Mouse (Mus musculus) gastrocnemius, postnatal 25 days (tissue): ENCODE measurements around the gene Zfp146. TPM values are rescaled to one million over a fixed set of nuclear protein-coding genes. Genes with fewer than 3 reads are reported as not detected.
"Not testable (repeated sequence)": the region's sequence is repeated elsewhere in the genome, so short reads cannot be mapped to it uniquely, and the experiment has no call there.

Experiments
- DNase-seq: peaks from one replicate; pipeline ENCODE4 v3.0.0; 2022
- total RNA-seq, 2 experiments: library from RNA; stranded (reverse); gene quantifications; 1 replicate in 1 of 2; 2 replicates in 1 of 2; pipeline ENCODE4 v1.2.3; 2021

Gene Zfp146
- total RNA-seq, 2 experiments from 2014 or later = 21.4 to 28.0 TPM

DNA sequence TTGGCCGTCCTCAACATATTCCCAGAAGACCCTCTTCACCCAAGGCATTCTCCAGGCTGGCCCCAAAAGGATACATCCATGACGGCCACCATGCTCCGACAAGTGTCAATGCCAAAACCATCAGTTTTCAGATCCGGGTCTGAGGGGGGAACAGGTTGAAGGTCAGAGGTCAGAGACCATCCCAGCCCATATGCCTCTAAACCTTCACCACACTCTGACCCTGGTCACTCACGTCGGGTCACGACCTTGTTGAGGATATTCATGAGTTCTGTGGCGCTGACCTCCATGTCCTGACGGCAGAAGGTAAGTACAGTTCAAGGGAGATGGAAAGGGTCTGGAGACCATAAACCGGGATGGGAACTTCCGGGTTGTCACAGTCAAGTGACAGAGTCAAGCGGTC lies 22.5 kb upstream of the Zfp146 start:
- no peak for DNase-seq

DNA sequence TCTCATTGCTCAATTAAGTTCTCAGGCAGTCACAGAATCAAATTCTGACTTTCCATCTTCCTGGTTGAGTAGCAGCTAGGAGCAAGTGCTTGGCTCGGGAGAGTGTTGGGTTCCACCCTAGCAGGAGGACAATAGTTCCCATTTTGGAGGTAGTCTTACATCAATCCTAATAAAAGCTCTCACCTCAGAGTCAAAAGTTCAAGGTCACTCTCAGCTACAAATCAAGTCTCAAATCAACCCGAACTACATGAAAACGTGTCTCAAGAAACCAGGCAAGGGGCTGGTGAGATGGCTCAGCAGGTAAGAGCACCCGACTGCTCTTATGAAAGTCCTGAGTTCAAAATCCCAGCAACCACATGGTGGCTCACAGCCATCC lies 19.6 kb upstream of the Zfp146 start:
- DNase-seq = no peak

DNA sequence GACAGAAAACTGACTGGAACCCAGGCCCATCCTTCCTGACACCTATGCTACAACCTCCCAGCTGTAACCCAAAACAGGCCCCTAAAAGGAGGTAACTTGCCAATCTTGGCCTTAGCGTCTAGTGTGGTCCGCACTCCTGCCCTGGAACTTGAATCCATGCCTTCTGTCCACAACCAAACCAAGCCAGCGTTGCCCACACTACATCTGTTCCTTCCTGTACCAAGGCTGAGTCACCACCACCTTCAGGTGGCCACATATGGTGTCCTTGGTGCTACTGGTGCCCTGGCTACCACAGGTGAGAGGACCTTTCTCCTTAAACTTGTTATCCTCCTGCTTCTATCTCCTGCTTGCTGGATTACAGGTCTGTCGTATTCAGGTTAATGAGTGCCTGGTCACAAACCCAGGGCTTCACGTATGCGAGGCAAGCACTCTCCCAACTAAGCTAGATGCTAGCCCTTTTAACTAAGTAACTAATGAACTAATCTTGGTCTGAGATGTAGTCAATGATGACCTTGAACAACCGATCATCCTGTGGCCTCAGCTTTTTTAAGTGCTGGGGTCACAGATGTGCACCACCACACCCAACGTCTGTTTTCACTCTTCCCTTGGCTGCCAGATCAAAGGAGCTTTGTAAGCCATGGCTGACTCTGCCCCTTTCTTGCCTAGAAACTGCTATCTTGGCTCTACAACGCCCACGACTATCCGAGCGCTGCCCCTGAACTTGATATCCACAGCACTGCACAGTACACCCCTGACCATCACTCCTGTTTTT lies 19.0 kb upstream of the Zfp146 start:
- DNase-seq = no peak

DNA sequence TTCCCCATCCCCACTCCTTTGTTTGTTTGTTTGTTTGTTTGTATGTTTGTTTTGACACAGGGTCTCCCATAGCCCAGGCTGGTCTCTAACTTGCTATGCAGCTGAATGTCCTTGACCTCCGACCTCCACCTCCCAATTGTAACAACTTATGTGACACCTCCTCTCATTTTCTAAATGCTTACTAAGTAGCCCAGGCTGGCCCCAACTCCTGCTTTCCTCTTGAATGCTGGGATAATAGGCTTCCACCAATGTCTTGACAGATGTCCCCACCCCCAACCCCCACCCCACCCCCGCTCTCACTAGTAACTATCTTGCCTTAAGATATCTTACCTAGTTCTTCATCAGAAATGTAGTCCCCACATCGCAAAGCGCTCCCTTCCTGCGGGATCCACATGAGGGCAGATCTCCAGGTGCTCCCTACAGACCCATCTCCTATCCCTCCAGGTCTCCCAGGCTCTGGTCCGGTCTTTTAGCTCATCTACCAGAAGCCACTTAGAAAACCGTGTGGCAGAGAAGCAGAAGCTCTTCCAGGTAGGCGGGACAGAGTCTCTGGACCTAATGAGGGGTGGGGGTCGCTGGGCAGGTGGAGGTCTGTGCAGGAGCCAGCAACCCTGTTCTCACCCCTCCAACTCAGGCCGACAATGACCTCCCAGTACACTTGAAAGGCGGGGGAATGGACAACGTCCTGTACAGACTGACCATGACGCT lies 15.2 kb upstream of the Zfp146 start:
- DNase-seq = no peak

DNA sequence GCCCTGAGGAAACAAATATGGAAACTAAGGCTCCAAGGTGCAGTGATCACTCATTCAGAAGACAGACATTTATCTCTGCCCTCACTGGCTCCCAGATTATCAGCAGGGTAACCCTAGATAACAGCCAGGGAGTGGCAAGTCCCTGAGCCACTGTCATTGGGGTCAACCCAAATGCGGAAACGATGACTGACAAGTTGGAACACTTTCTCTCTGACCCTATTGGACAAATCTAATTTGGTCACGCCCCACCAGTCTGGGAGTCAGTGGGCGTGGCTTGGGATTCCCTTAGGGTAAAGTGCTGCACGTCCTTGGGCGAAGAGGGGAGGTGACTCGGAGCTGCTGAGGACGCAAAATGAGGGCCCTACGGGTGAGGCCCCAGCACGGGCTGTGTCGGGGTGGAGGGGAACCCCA lies 14.3 kb upstream of the Zfp146 start, which contains the start of gene Cox7a1:
Cox7a1 (plus strand) TSS at position 266 of the 411 bp plus-strand sequence.
- DNase-seq = peak; percentile 91

DNA sequence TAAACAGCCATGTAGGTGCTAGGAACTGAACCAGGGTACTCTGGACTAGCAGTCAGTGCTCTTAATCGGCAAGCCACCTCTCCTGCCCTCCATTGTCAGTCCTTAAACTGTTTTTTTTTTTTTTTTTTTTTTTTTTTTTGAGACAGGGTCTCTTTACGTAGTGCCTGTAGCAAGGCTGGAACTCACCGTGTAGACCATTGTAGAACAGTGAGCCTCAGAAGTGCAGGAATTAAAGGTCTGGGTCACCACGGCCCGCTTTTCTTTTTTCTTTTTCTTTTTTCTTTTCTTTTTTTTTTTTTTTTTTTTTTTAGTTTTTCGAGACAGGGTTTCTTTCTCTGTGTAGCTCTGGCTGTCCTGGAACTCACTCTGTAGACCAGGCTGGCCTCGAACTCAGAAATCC lies 13.6 kb upstream of the Zfp146 start:
- DNase-seq = not testable (repeated sequence)

DNA sequence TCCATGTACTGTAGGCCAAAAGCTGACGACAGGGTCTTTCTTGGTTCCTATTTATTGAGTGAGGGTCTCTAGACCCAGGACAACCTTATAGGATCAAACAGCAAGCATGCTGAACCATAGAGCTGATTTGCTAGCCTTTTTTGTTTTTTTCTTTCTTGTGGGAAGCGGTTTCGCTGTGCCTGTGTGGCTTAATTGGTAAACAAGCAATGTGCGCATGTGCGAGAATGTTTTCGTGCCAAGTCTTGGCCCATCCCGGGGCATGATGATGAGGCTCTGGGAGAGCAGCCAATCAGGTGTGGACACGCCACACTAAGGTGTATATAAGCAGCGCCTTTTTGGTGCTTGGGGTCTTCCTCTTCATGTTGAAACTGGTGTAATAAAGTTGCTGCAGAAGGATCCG lies 12.4 kb upstream of the Zfp146 start:
- not testable (repeated sequence) for DNase-seq

DNA sequence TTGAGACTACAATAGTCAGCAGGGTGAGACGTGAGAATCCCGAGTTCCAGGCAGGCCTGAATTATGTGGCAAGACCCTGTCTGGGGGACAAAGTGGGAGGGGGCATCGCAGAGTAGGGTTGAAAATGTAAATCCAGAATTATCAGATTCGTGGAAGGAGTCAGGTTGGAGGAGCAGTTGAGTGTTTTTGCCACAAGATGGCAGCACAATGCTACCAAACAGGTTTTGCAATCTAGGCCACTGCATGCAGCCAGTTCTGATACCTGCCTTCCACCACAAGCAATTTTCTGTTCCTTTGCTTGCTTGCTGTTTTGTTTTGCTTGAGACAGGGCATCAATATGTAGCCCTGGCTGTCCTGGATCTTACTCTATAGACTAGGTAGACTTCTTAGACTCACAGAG lies 11.8 kb upstream of the Zfp146 start:
- DNase-seq = no peak

DNA sequence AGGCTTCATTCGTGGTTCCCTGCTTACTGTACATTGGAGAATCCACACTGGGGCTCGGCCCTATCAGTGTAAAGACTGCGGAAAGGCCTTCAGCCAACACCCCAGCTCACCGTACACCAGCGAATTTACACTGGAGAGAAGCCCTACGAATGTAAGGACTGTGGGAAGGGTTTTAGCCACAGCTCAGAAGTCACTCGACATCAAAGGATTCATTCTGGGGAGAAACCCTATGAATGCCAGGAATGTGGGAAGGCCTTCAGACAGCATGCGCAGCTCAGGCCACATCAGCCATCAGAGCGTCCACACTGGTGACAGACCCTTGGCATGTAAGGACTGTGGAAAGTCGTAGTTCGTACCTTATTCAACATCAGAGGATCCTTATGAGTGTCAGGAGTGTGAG lies 8.7 kb upstream of the Zfp146 start:
- no peak for DNase-seq

DNA sequence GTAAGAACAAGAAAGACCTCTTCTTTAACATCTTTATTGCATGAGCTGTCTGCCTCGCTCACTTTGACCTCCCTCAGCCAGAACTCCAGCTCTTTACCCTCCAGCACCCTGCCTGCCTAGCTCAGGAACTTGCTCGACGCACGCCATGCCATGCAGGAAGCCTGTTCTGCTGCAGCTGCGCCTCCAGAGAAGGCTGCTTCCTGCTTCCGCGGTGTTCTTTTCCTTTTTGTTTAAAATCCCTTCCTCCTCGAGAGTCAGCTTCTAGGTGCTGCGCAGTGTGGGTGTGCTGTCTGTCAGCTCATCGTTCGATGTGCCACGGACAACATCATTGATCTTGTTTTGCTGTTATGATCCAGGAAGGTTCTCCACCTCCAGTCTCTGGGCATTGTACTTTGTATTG lies 6.9 kb upstream of the Zfp146 start:
- DNase-seq = no peak

DNA sequence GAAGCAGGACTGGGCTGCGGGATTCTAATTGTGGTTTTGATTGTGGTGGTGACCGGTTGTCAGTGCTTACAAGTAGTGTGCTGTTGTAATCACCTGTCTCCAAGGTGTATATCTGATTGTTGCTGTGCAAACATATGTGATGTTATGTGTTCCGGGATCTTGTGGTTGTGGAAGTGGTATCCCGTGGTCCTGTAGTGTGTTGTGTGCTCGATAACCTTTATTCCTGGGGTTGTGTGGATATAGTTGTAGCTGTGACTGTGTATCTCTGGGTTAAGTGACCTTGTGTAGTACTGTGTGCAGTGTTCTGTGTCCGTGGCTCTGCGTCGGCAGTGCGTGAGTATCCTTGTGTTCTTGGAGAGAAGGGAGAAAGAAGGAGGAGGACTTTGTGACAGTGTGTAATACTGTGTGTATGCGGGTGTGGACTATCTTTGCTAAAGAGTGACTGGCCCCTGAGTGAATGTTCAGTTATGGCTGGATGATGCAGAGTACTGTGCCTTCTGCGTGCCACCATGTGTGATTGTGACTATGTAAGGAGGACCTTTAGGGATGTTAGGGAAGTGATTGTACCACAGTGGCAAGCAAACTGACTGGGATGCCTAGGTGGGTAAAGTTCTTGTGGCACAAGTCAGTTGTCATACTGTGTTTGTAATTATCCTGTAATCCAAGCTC lies 867 bp upstream of the Zfp146 start:
- no peak for DNase-seq

DNA sequence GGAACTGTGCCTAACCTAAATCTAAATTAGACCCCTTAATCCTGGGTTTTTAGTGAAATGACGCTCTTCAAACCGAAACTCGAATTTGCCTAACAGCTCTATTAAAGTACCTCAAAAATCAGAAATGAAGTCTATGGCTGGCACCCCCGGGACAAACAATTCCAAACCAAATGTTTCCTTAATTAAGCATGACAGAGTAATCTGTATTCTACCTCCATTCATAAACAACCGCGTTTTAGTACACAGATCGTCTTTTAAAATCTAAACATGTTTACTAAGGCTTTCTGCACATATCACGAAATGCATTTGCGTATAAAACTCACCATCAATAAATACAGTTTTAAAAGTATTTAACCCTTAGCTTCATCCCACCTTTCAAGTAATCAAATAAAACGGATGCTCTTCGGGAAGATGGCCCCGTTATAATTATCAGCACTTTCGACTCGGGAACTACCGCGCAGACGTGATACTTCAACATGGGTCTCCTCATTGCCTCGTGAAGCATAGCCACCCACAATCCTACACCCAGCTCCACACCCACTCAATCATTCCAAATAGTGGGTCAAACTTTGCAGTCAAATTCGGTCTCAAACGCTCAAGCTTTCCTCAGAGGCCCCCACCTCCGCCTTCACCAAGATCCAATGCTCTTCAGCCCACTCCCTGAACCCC lies 502 bp downstream of the Zfp146 start:
- DNase-seq = no peak

DNA sequence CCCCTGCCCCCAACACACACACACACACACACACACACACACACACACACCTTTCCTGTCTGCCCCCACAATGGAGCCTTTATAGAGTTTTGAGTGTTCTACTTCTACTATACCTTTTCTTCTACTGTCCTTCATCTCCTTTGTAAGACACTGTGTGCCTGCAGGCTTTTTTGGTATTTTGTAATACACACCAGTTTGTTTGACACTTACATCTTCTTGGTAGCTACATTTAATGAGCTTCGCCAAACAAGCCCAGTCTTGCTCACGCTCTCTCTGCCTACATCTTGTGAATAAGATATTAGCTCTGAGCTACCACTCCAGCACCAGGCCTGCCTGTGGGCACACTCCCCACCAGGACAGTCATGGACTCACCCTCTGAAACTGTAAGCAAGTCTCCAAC lies 4.8 kb downstream of the Zfp146 start:
- DNase-seq = no peak

DNA sequence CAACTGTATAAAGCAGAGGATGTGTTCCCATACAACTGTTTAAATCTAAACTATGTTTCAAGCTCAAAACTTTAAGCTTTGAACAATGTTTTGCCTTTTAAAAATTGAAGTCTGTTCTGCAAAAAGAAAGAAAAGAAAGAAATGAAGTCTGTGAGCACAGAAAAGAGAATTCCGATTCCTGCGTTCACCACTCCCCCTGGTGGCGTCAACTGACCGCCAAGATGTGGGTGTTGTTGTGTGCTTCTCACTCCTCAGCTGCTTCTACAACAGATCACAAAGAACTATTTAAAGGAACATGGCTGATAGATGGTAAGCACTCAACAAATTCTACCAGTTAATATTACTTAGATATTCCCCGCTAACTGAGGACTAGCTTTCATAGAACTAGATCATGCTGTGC lies 6.4 kb downstream of the Zfp146 start:
- no peak for DNase-seq

DNA sequence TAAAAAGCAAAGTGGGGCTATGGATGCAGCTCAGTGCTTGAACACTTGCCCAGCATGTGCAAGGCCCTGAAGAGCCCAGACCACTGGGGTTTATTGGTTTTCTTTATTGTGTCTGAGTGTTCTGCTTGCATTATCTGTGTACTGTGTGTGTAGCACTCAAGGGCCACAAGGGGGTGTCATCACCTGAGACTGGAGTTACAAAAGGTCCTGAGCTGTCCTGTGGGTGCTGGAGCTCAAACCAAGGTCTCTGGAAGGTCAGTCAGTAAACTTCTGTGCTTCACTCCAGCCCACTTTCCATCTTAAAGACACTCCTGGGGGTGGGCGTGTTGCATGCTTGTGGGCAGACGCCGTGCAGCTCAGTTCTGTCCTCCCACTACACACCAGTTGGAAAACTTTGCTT lies 14.0 kb downstream of the Zfp146 start:
- no peak for DNase-seq

DNA sequence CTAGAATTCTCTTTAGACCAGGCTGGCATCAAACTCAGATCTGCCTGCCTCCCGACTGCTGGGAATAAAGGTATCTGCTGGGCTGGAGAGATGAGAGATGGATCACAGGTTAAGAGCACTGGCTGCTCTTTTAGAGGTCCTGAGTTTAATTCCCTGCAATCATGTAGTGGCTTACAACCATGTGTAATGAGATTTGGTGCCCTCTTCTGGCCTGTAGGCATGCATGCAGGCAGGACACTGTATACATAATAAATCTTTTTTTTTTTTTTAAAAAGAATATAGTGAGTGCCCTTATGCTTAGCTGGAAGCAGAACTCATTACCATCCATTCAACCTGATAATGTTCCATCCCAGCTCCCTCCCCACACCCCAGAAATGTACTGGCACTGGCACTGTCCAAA lies 15.5 kb downstream of the Zfp146 start:
- no peak for DNase-seq

DNA sequence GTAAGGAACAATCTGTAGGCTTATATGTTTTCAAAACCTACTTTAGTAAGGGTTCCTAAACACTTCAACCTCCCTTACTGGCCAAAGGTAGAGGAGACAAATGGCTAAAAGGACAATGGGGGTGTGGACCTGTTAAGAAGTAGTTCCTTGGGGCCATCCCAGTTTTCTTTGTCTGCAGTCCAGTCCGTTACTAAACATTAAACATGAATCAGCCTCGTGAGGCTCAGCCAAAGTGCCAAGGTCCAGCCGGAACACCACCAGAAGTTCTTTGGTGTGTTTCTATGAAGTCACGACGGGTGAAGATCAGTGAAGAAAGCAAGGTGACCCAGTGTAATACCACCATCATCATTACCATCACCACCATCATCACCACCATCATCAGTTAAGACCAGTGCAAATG lies 22.5 kb downstream of the Zfp146 start:
- DNase-seq = no peak

DNA sequence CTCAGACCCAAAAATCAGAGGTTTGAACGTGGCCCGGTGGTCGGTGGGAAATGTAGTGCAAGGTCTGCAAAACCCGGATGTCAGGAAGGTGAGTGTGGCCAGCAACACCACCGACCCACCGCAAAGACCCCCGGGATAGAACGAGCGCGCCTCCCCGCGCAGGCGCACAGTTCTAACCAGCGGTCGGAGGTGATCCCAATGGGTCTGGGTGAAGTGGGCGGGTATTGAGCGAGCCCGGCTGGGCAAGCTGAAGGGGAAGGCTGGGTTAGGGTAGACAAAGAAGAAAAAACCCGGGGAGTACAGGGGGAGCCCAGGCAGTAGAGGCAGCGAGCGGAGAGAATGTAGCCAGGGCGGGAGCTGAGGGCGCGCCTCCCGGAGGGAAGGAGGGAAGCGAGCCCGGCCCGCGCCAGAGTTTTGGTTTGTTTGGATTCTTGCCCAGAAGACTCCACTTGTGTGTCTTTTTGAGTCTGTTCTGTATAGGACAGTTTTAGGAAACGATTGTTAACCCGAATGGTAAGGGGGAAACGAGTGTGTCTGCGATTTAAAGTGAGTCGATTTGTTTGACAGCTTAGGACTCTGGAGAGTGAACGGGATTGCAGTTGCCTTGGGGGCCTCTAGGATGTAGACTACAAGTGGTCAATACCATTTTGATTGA lies 25.9 kb downstream of the Zfp146 start:
- peak; percentile 40 for DNase-seq

DNA sequence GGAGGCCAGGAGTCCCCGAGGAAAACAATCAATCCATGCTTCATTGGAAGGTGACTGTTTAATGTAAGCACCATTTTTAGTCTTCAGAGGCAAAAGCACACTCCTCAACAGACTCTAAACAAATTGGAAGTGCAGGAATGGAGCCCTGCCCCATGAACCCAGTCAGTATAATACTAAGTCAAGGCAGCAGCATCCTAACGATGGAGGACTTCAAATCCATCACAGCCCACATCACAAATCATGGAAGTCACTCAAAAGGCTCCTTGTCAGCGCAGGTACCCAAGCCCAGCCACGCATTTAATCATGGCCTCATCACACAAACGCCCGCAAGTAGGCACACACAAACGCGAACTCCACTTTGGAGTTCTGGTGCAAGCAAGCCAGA lies 26.4 kb downstream of the Zfp146 start:
- no peak for DNase-seq

DNA sequence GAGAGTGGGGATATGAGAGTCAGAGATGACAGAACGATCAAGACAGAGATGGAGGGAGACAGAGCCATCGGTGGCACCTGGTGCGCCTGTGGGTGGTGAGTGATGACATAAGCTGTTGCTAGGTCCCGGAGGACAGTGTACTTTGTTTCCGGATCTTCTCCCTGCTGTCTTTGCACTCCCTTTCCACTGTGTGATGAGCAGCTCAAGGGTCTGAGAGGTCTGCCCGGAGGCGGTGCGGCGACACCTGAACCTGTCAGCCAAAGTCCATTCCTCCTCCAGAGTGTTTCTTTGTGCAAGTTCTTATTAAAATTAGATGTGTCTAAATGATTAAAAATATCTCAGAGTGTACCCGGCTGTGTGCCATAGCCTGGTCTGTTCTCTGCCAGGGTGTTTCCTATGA lies 32.7 kb downstream of the Zfp146 start:
- no peak for DNase-seq

DNA sequence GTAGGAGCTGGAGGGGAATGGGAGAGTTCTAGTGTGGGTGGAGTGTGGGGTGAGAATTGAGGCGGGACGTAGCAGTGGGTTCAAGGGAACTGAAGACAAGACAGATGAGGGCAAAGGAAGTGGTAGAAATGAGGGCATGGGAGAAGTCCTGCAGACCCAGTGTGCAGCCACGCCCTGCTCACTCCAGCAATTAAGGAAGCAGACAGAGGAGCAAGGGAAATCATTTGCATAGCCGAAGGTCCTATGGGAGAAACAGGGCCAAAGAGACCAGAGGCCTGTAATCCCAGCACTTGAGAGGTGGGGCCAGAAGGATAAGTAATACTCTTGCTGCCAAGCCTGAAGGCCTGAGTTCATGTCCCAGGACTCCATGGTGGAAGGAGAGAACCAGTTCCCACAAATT lies 37.2 kb downstream of the Zfp146 start:
- no peak for DNase-seq

DNA sequence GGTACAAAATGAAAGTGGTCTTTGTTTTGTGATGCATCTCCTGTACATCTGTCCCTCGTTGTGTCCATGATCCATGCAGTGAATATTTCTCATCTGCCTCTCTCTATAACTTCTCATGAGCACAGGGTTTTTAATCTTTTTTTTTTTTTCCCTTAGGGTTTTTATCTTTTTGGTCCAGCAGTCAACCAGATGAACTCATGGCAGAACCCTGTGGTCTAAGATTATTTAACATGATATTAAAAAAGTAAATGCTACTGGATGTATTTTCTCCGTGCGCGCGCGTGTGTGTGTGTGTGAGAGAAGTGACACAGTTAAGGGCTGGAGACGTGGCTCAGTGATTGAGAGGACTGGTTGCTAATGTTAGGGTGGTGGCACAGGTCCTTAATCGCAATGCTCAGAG lies 39.6 kb downstream of the Zfp146 start:
- no peak for DNase-seq

DNA sequence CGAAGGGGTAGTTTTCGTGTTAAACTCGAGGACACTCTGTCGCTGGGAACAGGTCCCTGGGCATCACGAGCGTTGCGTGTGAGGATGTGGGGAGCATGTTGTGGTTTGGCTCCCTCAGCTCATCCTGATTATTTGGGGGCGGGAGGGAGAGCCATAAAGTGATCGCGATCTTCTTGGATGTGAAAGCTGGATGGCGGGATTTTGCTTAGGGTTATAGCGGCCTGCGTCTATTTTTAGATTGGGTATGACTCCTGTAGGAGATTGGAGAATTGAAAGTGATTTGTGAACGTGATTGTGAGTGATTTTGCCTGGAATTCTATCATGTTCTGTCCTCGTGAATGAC lies 47.4 kb downstream of the Zfp146 start:
- no peak for DNase-seq
